Mouse (Mus musculus): Measurements from ENCODE around the gene Morf4l2.
"Not testable (repeated sequence)": the region's sequence is repeated elsewhere in the genome, so short reads cannot be mapped to it uniquely, and the experiment has no call there.

Morf4l2 gene

DNA sequence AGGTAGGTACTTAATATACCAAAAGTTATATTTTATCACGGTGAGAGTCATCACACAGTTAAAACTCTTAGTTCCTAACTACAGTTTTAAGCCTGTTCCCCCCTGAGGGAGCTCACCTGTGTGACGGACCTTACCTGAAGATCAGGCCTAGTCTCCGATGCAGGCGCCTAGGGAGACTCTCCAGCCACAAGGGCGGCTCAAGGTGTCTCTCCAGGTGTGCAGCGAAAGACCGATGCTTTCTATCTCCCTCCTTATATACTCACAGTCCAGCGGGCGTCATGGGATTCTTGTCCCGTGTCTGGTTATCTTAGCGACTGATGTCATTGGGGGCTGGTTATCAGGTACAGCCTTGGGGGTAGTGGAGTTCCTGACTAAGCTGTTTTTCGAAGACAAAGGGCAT, at the start of gene Morf4l2:
Gene Morf4l2 (minus strand): TSS at position 232 of the 400 bp plus-strand sequence.
- no peak for DNase-seq (ENCODE audit: low spot score in 2 of 2)

DNA sequence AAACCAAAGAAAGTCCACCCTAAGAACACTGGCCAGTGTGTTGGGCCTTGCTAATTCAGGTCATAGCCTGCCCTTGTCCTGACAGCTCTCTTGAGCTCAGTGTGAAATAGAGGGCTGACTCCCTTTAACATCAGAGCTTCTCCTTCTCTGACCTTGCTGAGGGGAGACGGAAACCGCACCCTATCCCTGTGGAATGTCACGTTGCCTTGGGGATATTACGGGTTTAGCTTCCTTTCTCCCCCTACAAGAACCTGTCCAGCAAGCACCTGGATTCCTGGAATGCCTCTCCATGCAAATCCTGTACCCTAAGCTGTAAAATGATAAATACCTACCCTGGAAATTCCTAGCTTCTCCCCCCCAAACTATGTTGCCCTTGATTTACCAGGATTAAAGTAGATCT, 46.0 kb upstream of the Morf4l2 start:
- DNase-seq (ENCODE audit: low spot score in 2 of 2) = no peak

- DNase-seq (ENCODE audit: low spot score in 2 of 2) = no peak
Measured at GRCm38 (mm10) chrX:136780041-136780440, 36.6 kb upstream of the Morf4l2 start, which contains the start of gene Glra4. TSS of gene Glra4 (minus strand) at chrX:136780141.

- DNase-seq (ENCODE audit: low spot score in 2 of 2) = no peak
Measured at GRCm38 (mm10) chrX:136779262-136779661, 35.8 kb upstream of the Morf4l2 start.

- DNase-seq (ENCODE audit: low spot score in 2 of 2) = no peak
Measured at GRCm38 (mm10) chrX:136778046-136778445, 34.6 kb upstream of the Morf4l2 start.

GRCm38 (mm10) chrX:136773035-136773434, 29.5 kb upstream of the Morf4l2 start:
- DNase-seq (ENCODE audit: low spot score in 2 of 2) = no peak

- no peak for DNase-seq (ENCODE audit: low spot score in 2 of 2)
Measured at GRCm38 (mm10) chrX:136761103-136762074, 17.9 kb upstream of the Morf4l2 start.

- no peak for DNase-seq (ENCODE audit: low spot score in 2 of 2)
Measured at GRCm38 (mm10) chrX:136755464-136755863, 12.0 kb upstream of the Morf4l2 start.

GRCm38 (mm10) chrX:136749329-136749728, 5.8 kb upstream of the Morf4l2 start:
- DNase-seq (ENCODE audit: low spot score in 2 of 2) = no peak

DNA sequence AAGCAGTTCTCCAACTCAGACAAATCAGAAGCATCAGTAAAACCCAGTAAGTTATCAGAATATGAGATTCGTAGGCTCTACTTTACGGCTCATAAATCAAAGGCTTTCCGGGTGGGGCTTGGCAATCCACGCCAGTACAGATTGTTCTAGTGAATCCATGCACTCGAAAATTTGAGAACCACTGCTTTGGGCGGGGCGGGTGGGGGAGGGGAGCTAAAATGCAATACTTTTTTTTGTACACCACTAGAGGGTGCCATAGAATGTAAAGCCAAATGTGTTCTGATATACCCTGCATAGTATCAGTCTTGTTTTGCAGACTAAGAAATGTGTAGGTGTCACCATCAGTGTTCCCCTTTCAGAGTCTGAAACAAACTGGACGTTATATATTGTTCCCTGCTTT, 1.2 kb upstream of the Morf4l2 start:
- no peak for DNase-seq (ENCODE audit: low spot score in 2 of 2)

DNA sequence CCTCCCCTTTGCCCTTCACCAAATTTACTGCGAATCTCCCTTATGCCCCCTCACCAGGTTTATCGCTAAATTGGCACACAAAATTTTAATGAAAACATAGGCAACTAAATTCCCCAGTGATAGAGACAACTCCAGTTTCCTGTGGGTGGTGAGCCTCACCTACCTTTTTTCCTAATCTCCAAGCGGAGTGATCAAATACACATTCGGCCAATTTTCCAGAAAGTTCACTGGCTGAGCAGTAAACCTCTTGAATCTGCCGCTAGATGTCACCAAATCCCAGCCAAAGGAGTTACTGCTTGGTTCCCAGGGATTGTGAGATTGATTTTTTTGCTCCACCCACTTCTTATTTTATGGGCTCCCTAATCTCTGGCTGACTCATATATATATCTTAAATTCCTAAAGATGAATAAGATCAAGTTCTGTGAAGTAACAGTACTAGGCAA, 808 bp downstream of the Morf4l2 start:
- peak in 1 of 2 experiments; percentile 26 for DNase-seq (ENCODE audit: low spot score in 2 of 2)

DNA sequence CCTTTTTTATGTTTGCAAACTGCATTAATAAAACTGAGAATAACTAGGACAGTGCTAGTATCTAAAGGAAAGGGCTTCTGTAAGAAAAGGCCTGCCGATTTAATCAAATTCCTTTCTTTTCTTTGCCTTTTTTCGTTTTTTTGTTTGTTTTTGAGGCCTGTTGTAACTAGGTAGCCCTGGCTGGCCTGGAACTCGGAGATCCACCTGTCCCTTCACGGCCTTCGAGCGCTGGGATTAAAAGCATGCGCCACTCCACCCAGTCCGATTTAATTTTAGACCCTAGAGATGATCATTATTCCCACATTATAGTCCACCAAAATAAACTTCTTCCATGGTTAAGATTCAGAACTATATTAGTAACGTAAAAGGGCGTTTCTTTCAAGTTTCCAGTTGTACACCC, 1.2 kb downstream of the Morf4l2 start:
- no peak for DNase-seq (ENCODE audit: low spot score in 2 of 2)

GRCm38 (mm10) chrX:136741651-136742201, 1.8 kb downstream of the Morf4l2 start:
- DNase-seq (ENCODE audit: low spot score in 2 of 2) = peak; percentile 79 to 84

DNA sequence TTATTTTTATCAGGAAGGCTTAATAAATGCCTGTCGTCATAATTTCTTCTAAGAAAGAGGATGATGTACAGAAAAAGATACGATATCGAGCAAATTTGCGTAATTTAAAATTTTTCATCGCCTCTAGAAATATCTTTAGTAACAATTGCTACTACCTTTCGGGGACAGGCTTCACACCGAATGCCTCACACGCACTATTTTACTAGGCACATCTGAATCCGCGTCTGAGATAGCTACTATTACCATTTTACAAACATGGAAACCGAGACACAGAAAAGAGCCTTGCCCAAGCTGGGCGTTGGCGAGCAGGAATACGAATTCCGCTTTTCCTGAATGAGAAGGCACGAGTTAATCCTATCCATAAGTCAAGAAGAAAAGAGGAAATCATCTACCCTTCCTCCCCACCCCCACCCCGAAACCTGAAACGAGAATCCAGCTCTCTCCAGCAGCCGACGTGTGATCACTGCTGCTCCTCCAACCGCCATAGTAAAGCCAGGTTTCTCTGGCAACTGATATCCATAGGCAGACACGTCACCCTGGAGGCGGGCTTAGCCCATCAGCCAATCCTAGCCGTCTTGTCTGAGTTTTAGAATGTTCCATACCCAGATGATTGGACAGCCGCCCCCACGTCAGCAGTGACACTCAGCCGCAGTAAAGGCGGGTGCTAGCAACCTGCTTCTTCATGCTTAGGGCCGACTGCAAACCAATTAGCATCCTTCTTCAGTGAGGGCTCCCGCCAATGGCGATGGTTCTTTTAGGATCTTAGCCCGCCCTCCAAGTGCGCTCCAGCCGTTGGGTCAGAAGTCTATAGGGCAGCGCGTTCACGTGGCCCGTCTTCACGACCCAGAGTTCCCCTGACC, 2.5 kb downstream of the Morf4l2 start:
- peak; percentile 87 to 91 for DNase-seq (ENCODE audit: low spot score in 2 of 2)

- no peak for DNase-seq (ENCODE audit: low spot score in 2 of 2)
Measured at GRCm38 (mm10) chrX:136740087-136740790, 3.3 kb downstream of the Morf4l2 start.

- no peak for DNase-seq (ENCODE audit: low spot score in 2 of 2)
Measured at GRCm38 (mm10) chrX:136732016-136732415, 11.5 kb downstream of the Morf4l2 start.

- not testable (repeated sequence) for DNase-seq (ENCODE audit: low spot score in 2 of 2)
Measured at GRCm38 (mm10) chrX:136714742-136715474, 28.6 kb downstream of the Morf4l2 start.

DNA sequence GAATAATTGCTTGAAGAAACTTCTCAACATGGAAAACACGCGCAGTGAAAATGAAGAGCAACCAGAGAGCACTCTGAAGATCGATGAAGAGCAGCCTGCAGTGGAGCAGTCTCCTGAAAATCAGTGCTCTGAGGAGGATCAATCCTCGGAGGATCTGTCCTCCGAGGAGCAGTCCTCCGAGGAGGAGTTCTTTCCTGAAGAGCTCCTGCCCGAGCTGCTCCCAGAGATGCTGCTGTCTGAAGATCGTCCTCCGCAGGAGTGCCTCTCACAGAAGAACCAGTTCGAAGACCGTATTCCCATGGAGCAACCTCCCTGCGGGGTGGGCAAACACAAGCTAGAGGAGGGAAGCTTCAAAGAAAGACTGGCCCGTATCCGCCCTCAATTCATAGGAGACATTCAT, 34.7 kb downstream of the Morf4l2 start:
- DNase-seq (ENCODE audit: low spot score in 2 of 2) = no peak

GRCm38 (mm10) chrX:136708168-136708681, 35.3 kb downstream of the Morf4l2 start:
- DNase-seq (ENCODE audit: low spot score in 2 of 2) = peak in 1 of 2 experiments; percentile 28

GRCm38 (mm10) chrX:136707446-136708167, 35.9 kb downstream of the Morf4l2 start, which contains the start of gene Tceal1:
TSS of gene Tceal1 (plus strand) at chrX:136707982.
- DNase-seq (ENCODE audit: low spot score in 2 of 2) = peak in 1 of 2 experiments; percentile 28

Measured in urinary bladder, postnatal 4 days (tissue).